Mouse (Mus musculus) testis, adult 10 weeks (tissue): ENCODE results near the gene Chp2. TPM values are rescaled to one million over a fixed set of nuclear protein-coding genes. Genes with fewer than 3 reads are reported as not detected.

Source experiments
- polyA plus RNA-seq: library from polyadenylated mRNA; stranded (reverse); fragments of 350-450 nt; fragmentation: Illumina TruSeq; extraction: RNeasy Lipid Tissue Mini Kit (QIAGEN cat#74804); gene quantifications from one replicate; pipeline ENCODE4 v1.2.3, GENCODE M21; 2014; ENCODE audit warnings: low read depth, low replicate concordance

Chp2 gene
- 14.7 TPM for polyA plus RNA-seq

DNA sequence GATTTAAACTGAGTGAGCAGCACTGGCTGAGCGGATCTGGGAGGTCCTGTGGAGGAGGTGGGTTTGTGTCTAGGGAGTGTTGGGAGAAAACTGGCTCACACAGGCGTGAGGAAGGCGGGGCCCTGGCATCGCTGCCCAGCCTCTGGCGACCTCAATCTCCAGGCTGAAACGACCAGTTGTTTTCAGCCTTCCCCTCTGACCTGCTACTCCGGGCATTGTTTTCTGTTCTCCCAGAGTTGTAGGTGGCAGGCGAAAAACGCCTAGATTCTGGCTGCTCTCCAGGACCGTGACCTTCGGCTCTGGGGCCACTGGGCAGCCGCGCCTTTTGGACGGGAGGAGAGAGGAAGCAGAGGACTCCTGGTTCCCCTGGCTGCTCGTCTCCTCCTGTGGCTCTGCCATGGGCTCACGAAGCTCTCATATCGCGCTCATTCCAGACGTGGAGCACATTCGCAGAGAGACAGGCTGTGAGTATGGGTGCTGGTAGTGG, at the start of gene Chp2:
Chp2 (plus strand) TSS at position 182 of the 487 bp plus-strand sequence.

DNA sequence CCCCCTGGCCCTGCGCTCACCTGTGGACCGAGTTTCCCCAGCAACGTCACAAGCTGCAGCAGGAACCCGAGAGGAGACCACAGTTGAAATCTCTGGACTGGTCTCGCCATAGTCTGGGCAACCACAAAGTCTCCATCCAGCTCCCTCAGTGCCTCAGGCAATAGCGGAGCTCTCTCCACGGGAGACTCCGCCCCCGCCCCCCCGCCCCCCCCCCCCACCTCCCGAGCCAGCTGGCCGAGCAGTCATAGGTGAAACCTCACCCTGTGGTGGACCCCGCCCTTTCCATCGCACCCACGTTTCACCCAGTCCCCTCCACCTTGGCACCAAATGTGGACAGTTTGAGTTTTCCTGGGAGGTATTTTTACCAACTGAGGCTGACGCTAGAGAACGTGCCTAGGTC, 33.3 kb upstream of the Chp2 start, which contains the start of gene Ern2:
Ern2 (minus strand) TSS at position 165 of the 400 bp plus-strand sequence.

Other genes with a start within 250 kb of the Chp2 start
- 14.1 TPM for gene Cog7, start 237.8 kb upstream of the Chp2 start, polyA plus RNA-seq
- 1.7 TPM for gene Gga2, start 198.3 kb upstream of the Chp2 start, polyA plus RNA-seq
- gene Ubfd1, start 152.3 kb upstream of the Chp2 start, polyA plus RNA-seq: 17.0 TPM
- 1.8 TPM for gene Ears2, start 152.2 kb upstream of the Chp2 start, polyA plus RNA-seq
- gene Ndufab1, start 117.6 kb upstream of the Chp2 start, polyA plus RNA-seq: 207 TPM
- 11.9 TPM for gene Palb2, start 86.5 kb upstream of the Chp2 start, polyA plus RNA-seq
- 46.5 TPM for gene Dctn5, start 86.5 kb upstream of the Chp2 start, polyA plus RNA-seq
- gene Plk1, start 60.1 kb upstream of the Chp2 start, polyA plus RNA-seq: 9.6 TPM
- gene Ern2, start 33.3 kb upstream of the Chp2 start, polyA plus RNA-seq: not detected
- 7.1 TPM for gene Prkcb, start 69.3 kb downstream of the Chp2 start, polyA plus RNA-seq